Mouse (Mus musculus) brain, adult 2 months (tissue): ENCODE results near the gene Gm7849.
"Not testable (repeated sequence)": the region's sequence is repeated elsewhere in the genome, so short reads cannot be mapped to it uniquely, and the experiment has no call there.

ENCODE experiments used
- DNase-seq: peaks from one replicate; pipeline ENCODE4 v3.0.0; 2011; ENCODE audit warnings: low read depth, low spot score

Gm7849 gene

GRCm38 (mm10) chr8:21456460-21456859 is at the start of gene Gm7849:
Gene Gm7849, minus strand, starts transcription at chr8:21456560.
- not testable (repeated sequence) for DNase-seq

DNA sequence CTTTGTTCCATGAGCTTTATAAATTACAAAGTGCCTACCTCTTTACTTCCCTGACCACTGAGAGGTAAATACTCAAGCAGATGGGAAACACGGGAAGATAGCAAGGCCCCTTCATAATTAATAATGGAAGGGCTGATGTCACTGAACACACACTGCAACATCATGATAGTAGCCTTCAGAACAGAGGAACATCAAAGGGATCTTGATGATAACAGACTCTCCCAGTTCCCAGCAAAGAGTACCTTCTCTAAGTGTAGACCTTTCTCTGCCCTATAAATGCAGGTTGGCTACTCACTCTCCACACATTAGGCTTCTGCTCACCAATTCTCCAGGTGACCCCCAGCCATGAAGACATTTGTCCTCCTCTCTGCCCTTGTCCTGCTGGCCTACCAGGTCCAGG is 29.2 kb downstream of the Gm7849 start, which contains the start of gene Defa36:
Gene Defa36, plus strand, starts transcription at position 301 of the 400 bp plus-strand sequence.
- DNase-seq = not testable (repeated sequence)
